In genomic region chr12:11223090-11223489, GRCm38 (mm10) we compare ENCODE assay signal across 22 mouse cellular contexts. TPM values are rescaled to one million over a fixed set of nuclear protein-coding genes. Genes with fewer than 3 reads are reported as not detected.
DNase-seq lines count a peak whose midpoint lies in the region; ATAC-seq and TF ChIP-seq lines count a peak whose summit lies in the region.
"Had no signal": no experiment of that assay in that cellular context is flagged by ENCODE, and none has a peak within 500 bp of the region (broad histone marks: within the 10 kb centered on the region; RNA-seq: fewer than 3 reads in every experiment).

No protein-coding gene starts in this region.

- no peak overlapping the region for H3K4me3 ChIP-seq in kidney, postnatal 0 days (replicated peaks; ENCODE audit: low read depth, low read length)
- no peak overlapping the region for H3K4me3 ChIP-seq in limb, embryonic 10.5 days
- H3K4me3 ChIP-seq: forebrain, embryonic 13.5 days; heart, embryonic 10.5 days; hindbrain, embryonic 13.5 days; limb, embryonic 13.5 days; liver, embryonic 15.5 days had no signal

- intact Hi-C loops in heart, postnatal 36 days (cut with DNase I), result no loop called here

- H3K4me2 ChIP-seq in kidney, postnatal 0 days (ENCODE audit: low read length), result no peak overlapping the region
- H3K4me2 ChIP-seq: forebrain, embryonic 13.5 days; hindbrain, embryonic 13.5 days; limb, embryonic 13.5 days; liver, embryonic 15.5 days had no signal

- no peak overlapping the region for H3K9ac ChIP-seq in kidney, postnatal 0 days (ENCODE audit: low read depth, low read length)
- H3K9ac ChIP-seq: forebrain, embryonic 13.5 days; hindbrain, embryonic 13.5 days; limb, embryonic 13.5 days; liver, embryonic 15.5 days had no signal

- DNase-seq in adrenal gland, postnatal 10 days, result peak; percentile 11
- no peak for DNase-seq in adrenal gland, postnatal 14 days
- DNase-seq in kidney, postnatal 0 days (ENCODE audit: low spot score), result peak; percentile 22
- DNase-seq in kidney, adult 11 months, result no peak
- peak; percentile 43 for DNase-seq in R1 (ENCODE audit: low read depth, low spot score)
- DNase-seq in limb, embryonic 10.5 days (ENCODE audit: low spot score), result no peak
- DNase-seq in heart, postnatal 36 days, result no peak
- DNase-seq: cerebellum, adult 9-10 months; gastrocnemius, postnatal 25 days; heart, postnatal 10 days; midbrain, embryonic 14.5 days; thymus, postnatal 36 days had no signal

- H3K27me3 ChIP-seq in kidney, postnatal 0 days (ENCODE audit: insufficient read depth, low read length), result no peaks in the 10 kb centered on the region
- H3K27me3 ChIP-seq in limb, embryonic 10.5 days (ENCODE audit: low read depth, poor library complexity, severe bottlenecking), result no peaks in the 10 kb centered on the region
- H3K27me3 ChIP-seq: CH12.LX; forebrain, embryonic 13.5 days; hindbrain, embryonic 13.5 days; limb, embryonic 13.5 days; liver, embryonic 15.5 days had no signal

- no peaks in the 10 kb centered on the region for H3K36me3 ChIP-seq in kidney, postnatal 0 days (ENCODE audit: insufficient read depth, low read length)
- H3K36me3 ChIP-seq in limb, embryonic 10.5 days, result no peaks in the 10 kb centered on the region
- H3K36me3 ChIP-seq: heart, embryonic 10.5 days; hindbrain, embryonic 13.5 days; limb, embryonic 13.5 days; liver, embryonic 15.5 days had no signal

- WGBS in kidney, postnatal 0 days, result 72% methylated on average over 10 of the region's 10 CpGs
- WGBS in limb, embryonic 10.5 days, result 87% methylated on average over 10 of the region's 10 CpGs

- H3K27ac ChIP-seq in kidney, postnatal 0 days, result no peak overlapping the region
- 0 out of 2 replicates have a peak overlapping the region, but pooled peaks have one; percentile 88 for H3K27ac ChIP-seq in limb, embryonic 10.5 days
- H3K27ac ChIP-seq: forebrain, embryonic 13.5 days; heart, embryonic 10.5 days; hindbrain, embryonic 13.5 days; liver, embryonic 15.5 days had no signal

- H3K9me3 ChIP-seq in kidney, postnatal 0 days (replicated peaks; ENCODE audit: low read length), result no peaks in the 10 kb centered on the region
- H3K9me3 ChIP-seq in limb, embryonic 10.5 days (replicated peaks), result no peaks in the 10 kb centered on the region
- H3K9me3 ChIP-seq: forebrain, embryonic 13.5 days; heart, embryonic 10.5 days; hindbrain, embryonic 13.5 days; limb, embryonic 13.5 days; liver, embryonic 15.5 days had no signal

- TF ChIP-seq CTCF in kidney, postnatal 0 days (IDR thresholded peaks at IDR 0.05; ENCODE audit: low read depth), result no peak

- ATAC-seq in kidney, postnatal 0 days (replicated peaks; ENCODE audit: low FRiP score, low read depth), result peak; percentile 49; the same call in 1 of the 2 replicates
- no peak for ATAC-seq in monocyte, adult 5-6 weeks (replicated peaks; ENCODE audit: insufficient number of reproducible peaks, low FRiP score, low TSS enrichment, poor library complexity, severe bottlenecking)
- ATAC-seq: forebrain, embryonic 13.5 days had no signal

- H3K4me1 ChIP-seq in kidney, postnatal 0 days (replicated peaks; ENCODE audit: insufficient read depth, low read length), result 0 out of 2 replicates have a peak, but pooled peaks cover 5% of the 10 kb centered on the region
- H3K4me1 ChIP-seq in limb, embryonic 10.5 days, result peaks cover 36% of the 10 kb centered on the region
- H3K4me1 ChIP-seq: liver, embryonic 15.5 days had no signal

RNA-seq across cellular contexts. Expression of gene Msgn1, which starts 14.3 kb away (rescaled TPM):
- not detected for total RNA-seq in adrenal gland, postnatal 10 days (2021)
- total RNA-seq in adrenal gland, postnatal 14 days (2021), result not detected in 2 replicates
- not detected in 2 replicates for polyA plus RNA-seq in kidney, postnatal 0 days (2015; fragmentation: Nextera tagmentation; extraction: Ambion mirVana)
- polyA plus RNA-seq in limb, embryonic 10.5 days (2016; fragmentation: Nextera tagmentation; extraction: Ambion mirVana), result 0.26 TPM in 1 of 2 replicates, not detected in the other
- total RNA-seq in monocyte, adult 5-6 weeks (2017), result 4.5 to 5.4 TPM in 2 of 3 replicates, not detected in the other
- total RNA-seq in heart, postnatal 36 days (2021), result not detected
- total RNA-seq: adrenal gland, postnatal 4 days; CH12.LX; gastrocnemius, postnatal 25 days; heart, postnatal 10 days; left cerebral cortex, adult 8-10 months; neutrophil, adult 5-6 weeks had no signal
- polyA plus RNA-seq: forebrain, embryonic 13.5 days; heart, embryonic 10.5 days; hindbrain, embryonic 13.5 days; limb, embryonic 13.5 days; liver, embryonic 15.5 days; midbrain, embryonic 14.5 days had no signal

RNA-seq across cellular contexts. Expression of gene Gen1, which starts 42.5 kb away (rescaled TPM):
- total RNA-seq in adrenal gland, postnatal 10 days (2021), result 1 to 10 TPM; 5.6 to 7.6 TPM
- 4.1 and 4.9 TPM in 2 replicates for total RNA-seq in adrenal gland, postnatal 14 days (2021)
- 3.1 and 3.5 TPM in 2 replicates for polyA plus RNA-seq in kidney, postnatal 0 days (2015; fragmentation: Nextera tagmentation; extraction: Ambion mirVana)
- polyA plus RNA-seq in limb, embryonic 10.5 days (2016; fragmentation: Nextera tagmentation; extraction: Ambion mirVana), result 21.9 and 23.1 TPM in 2 replicates
- total RNA-seq in monocyte, adult 5-6 weeks (2017), result 2.5 to 4.9 TPM (median 3.6 TPM) in 3 replicates
- 1 to 10 TPM in 1 of 2 experiments, under 1 TPM in 1; 0.57 to 1.1 TPM for total RNA-seq in heart, postnatal 36 days (2021)

RNA-seq across cellular contexts. Expression of gene Smc6, which starts 42.6 kb away (rescaled TPM):
- 10 to 100 TPM; 50.0 to 58.1 TPM for total RNA-seq in adrenal gland, postnatal 10 days (2021)
- 43.1 and 59.6 TPM in 2 replicates for total RNA-seq in adrenal gland, postnatal 14 days (2021)
- polyA plus RNA-seq in kidney, postnatal 0 days (2015; fragmentation: Nextera tagmentation; extraction: Ambion mirVana), result 126 TPM in 2 replicates
- 137 and 143 TPM in 2 replicates for polyA plus RNA-seq in limb, embryonic 10.5 days (2016; fragmentation: Nextera tagmentation; extraction: Ambion mirVana)
- 335 to 352 TPM (median 349 TPM) in 3 replicates for total RNA-seq in monocyte, adult 5-6 weeks (2017)
- total RNA-seq in heart, postnatal 36 days (2021), result 10 to 100 TPM; 46.7 to 55.8 TPM

Comparison
In these comparisons a context has a peak if more than half of its experiments do, and no peak if none do; other contexts are left out.
1. DNase-seq: peak in adrenal gland, postnatal 10 days (single experiment), kidney, postnatal 0 days (single experiment) and R1 (single experiment); none in adrenal gland, postnatal 14 days (single experiment), kidney, adult 11 months (single experiment), limb, embryonic 10.5 days (single experiment) and heart, postnatal 36 days (0 of 2).